Mouse (Mus musculus) layer of hippocampus, postnatal 10 days (tissue): Measurements from ENCODE around the gene Hnrnph2. TPM values are rescaled to one million over a fixed set of nuclear protein-coding genes. Genes with fewer than 3 reads are reported as not detected.

Experiments used
- DNase-seq, 2 experiments: peaks; one replicate each; pipeline ENCODE4 v3.0.0; 2021; ENCODE audit warnings: low spot score in 2 of 2
- long read RNA-seq: library from polyadenylated mRNA; stranded (forward); transcript quantifications from one replicate; pipeline ENCODE4 v2.0.0, GENCODE M21; 2023
- total RNA-seq, 2 experiments: library from RNA; stranded (reverse); gene quantifications; 2 replicates each; pipeline ENCODE4 v1.2.3; 2021

The Hnrnph2 gene
- 100 to 1,000 TPM; 128 to 133 TPM for total RNA-seq
- long read RNA-seq, transcript Hnrnph2-203 (3 exons, 2,426 nt) = minor isoform, 45 of 167 reads
- long read RNA-seq, transcript Hnrnph2-202 (4 exons, 2,364 nt) = major isoform, 110 of 167 reads
- long read RNA-seq, partial matches to known transcripts = 10 of 167 reads
- long read RNA-seq, other reads (novel, unspliced or antisense) = 2 of 167 reads

DNA sequence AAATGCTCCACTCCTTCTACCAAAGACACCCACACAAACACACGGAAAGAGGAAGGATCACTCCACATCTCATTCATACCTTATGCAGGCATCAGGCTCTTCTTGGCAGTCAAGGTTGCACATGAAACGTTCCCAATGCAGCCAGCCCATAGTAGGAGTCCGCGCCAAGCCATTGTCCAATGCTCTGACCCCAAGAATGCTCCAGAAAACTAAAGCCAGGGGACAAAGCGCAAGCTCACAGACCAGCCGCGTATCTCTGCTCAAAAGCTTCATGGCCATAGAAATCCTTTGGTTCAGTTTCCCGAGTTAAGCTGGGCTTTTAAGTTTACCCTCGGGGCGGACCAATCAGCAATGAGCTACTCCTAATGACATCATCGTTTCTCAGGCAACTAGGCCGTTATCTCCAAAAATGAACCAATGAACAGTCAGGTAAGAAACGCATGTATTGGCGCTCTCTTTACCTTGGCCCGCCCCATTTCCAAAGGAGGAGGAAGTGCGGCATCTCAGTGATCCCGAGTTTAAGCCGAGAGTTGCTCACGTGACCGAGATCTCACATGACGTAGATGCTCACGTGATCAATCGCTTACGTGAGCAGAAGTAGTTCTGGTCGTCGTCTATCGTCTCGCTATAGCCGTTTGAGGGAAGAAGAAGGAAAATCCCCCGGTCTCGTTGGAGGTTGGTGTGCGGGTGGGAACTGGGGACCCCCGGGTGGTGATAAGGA is at the start of gene Hnrnph2, which contains the start of gene Gla:
Gene Hnrnph2, plus strand, starts transcription at position 521 of the 721 bp plus-strand sequence.
Gene Gla, minus strand, starts transcription at position 467 of the 721 bp plus-strand sequence.
- DNase-seq = peak; percentile 81 to 83

DNA sequence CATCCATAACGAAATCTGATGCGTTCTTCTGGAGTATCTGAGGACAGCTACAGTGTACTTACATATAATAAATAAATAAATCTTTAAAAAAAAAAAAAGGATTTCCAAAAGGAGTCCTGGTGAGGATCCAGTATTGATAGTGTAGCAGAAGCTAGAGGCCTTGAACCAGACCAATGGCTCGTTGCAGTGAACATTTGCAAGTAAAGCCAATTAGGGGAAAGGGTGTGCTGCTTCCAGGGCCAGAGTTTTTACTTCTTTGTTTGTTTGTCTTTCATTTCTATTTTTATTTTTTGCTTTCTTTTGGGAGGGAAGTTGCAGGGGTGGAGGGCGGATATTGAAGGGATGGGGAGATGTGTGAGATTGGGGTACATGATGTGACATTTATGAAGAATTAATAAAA is 47.7 kb upstream of the Hnrnph2 start:
- no peak for DNase-seq

DNA sequence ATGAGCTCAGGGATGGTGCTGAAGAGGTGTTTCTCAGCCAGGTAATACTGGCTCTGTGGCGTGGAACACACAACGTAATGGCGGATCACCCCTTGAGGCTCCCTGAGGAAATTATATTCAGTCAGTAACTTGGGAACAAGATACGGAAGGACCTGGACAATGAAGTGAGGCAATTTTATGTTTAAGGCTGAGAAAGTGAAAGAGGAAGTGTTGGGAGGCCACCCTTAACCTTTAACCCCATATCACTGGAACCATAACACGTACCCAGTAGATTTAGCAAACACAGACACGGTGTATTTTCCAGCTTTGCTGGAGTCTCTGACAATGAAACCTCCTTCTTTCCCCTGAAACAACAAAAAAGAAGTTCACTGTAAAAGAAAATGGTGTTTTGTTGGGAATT is 46.6 kb upstream of the Hnrnph2 start:
- no peak for DNase-seq

DNA sequence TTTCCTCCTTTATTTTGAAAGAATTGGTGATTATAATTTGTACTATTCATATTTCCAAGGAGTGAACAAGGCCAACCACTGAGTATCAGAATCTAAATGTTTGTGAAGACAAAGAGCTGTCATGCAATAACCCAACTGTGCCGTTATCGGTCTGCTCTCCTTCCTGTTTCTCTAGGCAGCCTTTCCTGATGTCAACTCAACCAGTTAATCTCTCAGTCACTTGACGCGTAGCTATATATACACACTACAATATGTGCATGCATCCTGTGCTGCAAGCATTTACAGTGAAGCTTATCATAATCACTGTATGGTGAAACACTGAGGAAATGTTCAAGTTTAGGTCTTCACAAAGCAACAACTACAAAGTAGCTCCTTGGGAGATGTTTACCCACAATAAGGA is 36.7 kb upstream of the Hnrnph2 start:
- DNase-seq = no peak

DNA sequence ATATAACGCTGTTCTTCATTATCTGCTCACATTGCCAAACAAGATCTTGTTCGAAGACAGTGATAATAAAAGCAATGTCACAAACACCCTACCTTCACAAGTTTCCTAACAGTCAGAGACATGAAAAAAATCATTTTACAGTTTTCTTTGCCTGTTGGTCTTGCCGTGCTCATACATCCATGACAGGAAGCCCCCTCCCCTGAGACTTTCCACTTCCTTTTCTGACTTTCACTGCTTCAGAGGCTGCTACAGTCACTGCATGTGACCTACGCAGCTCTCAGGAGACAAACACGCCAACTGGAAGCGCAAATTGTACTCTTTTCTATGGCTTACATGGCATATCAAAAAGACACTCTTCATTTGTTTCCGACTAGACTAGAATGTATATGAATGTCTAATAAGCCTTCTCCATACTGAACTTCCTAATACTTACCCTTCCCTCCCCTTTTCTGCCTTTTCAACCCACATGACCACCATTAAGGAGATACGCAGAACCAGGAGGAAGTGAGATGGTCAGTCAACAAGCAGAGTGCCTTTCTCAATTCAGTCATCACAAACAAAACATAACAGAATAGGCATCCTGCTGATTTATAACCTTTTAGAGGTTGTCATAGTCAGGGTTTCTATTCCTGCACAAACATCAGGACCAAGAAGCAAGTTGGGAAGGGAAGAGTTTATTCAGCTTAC is 34.3 kb upstream of the Hnrnph2 start:
- DNase-seq = no peak

DNA sequence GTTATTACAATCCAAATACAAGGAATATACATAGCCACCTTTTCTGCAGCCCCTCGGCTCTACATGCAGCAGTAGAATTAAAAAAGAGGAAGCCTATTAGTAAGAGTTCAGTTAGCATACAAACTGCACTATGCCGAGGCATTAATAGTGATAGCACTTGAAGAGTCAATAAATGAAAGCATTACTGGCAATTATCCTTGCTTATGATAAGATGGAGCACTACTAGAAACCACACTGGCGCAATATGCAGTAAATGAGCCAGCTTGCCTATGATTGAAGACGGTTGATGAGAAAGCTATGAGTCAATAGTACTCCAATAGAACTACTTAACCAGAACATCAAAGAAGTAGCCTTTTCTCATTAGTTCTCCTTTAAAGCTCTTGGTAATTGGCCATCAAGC is 23.1 kb upstream of the Hnrnph2 start:
- DNase-seq = no peak

DNA sequence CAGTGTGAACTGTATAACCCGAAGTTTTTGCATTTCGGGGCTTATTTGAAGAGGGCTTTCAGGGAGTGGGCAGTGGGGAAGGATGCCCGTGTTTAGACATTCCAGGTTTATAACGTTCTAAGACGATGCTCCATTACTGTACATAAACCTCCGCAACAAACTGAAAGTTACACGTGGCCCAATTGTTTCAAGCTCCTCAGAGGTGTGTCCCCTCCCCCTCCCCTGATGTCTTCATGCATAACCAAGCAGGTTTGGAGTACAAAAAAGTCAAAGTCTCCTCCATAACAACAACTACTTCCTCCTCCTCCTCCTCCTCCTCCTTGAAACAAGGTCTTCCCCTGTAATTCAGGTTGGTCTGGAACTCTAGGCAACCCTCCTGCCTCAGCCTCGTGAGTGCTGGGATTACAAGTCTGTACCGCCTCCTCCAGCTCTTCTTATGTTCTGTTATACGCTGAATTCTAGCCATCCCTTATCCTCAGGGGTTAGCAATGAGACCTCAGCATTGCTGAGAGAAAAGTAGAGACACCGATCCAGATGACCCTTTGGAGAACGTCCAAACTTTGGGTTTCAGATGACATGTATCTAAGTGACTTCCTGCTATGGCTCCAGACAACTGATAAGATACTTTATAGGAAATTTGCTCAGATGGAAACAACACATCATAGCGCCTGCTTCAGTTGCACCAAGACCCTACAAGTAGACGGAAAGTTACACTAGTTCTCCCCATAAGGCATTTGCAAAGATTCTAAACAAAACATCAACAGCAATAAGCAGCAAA is 20.3 kb upstream of the Hnrnph2 start:
- no peak for DNase-seq

DNA sequence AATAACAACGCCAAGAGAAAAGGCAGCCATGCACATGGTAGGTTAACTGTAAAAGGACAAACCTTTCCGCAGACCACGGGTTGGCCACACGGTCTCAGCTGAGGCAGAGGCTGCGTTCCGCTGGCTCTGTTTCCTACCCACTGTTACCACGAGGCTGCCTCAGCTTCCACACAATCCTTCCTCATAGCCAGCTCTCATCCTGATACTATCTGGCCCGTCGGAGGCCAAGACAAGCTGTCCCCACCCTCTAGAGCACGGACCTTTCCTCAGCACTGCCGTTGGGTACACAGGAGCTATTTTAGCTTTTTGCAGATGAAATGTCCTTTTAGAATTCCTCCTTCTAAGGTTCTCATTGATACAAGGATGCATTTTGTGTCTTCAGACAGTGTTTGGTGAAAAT is 18.7 kb upstream of the Hnrnph2 start:
- no peak for DNase-seq

DNA sequence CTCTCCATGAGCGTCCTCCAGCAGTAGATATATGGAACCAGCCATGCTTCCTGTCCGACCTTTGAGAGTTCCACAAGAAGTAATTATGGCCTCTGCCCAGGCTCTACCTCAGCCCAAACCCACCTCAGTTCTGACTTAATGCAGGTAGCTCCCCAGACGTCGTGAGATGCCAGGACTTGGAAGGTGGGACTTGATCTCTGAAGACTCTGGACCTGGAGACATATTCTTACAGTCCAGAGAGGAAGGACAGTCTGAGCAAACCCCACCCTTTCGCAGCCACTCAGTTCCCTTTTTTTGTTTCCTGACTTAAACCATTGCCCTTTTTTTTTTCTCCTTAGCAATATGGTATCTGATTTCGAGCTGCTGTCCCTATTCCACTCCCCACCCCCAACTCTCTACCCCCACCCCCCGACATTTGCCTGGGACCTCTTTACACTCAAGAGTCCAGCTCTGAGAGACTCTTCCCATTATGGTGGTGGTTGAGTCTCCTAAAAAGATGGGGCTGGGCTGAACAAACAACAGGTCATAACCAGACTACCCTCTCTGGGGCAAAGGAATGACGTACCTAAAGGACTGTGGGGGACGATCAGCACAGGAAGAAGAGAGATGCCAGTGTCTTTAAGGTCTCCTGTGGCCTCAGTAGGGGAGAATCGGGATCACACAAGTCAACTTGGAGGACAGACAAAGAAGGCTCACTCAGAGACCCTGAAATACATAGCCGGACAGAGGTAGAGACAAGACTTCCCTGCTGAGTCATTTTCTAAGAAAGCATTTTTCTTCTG is 17.9 kb upstream of the Hnrnph2 start, which contains the start of gene Btk:
Gene Btk, minus strand, starts transcription at position 683 of the 782 bp plus-strand sequence.
- no peak for DNase-seq

DNA sequence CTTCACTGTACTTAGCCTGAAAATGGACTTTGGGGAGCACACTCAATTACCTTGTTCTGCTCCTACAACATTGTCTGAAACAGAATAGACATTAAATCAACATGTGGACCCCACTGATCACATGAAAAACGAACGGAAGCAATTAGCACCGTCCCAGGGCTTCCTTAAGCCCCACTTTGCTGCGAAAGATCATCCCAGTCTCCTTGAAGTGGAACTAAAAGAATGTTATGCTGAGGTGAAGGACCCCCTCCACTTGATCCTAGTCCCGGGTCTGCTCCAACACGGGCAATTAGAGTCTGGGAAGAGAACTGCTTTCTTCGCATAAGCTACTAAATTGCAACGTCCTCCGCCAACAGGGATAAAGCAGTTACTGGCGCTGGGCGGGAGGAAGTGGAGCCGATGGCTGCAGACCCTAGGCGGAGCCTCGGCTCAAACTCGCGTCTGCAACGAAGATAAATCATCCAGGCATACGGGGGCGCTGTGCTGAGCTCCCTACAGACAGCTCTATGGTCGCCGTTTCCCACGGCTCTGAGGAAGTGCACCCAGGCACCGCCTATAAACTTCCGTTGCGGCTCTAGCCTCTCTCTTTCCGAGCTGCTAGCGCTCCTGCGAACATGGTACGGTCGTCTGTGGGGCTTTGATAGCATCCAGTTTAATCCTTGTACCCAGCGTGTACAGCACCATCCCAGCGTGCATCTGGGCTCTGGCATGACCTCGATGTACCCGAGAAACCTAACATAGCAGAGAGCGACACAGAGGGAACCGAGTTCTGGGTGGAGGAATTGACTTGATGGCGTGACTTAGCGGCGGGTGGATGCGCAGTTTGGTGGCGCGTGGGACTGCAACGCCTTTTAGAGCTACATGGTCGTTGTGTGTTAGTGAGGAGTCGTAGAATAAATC is 15.6 kb upstream of the Hnrnph2 start, which contains the start of gene Rpl36a:
Gene Rpl36a, plus strand, starts transcription at position 552 of the 900 bp plus-strand sequence.
- peak; percentile 86 to 91 for DNase-seq

DNA sequence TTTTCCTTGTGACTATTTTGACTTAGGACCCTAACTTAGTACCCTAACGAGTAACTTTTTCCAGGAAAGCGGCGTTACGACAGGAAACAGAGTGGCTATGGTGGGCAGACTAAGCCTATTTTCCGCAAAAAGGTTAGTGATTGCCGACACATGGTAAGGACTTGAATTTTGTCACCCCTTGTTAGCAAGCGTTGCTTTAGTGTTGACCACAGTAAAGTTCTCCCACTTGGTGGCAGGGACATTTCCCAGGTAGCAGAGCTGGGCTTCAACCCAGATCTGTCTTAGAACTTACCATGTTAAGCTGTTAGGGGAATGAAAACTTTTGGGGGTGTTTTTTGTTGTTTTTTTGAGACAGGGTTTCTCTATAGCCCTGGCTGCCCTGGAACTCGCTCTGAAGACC is 14.5 kb upstream of the Hnrnph2 start:
- DNase-seq = no peak

DNA sequence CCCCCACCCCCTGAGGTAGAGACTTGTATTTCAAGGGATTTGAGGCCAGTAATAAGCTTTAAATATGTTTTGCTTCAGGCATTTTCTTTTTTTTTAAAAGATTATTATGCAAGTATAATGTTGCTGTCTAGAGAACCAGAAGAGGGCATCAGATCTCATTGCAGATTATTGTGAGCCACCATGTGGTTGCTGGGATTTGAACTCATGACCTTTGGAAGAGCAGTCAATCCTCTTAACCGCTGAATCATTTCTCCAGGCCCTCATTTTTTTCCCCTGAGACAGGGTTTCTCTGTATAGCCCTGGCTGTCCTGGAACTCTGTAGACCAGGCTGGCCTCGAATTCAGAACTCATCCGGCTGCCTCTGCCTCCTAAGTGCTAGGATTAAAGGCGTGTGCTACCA is 12.7 kb upstream of the Hnrnph2 start:
- no peak for DNase-seq

DNA sequence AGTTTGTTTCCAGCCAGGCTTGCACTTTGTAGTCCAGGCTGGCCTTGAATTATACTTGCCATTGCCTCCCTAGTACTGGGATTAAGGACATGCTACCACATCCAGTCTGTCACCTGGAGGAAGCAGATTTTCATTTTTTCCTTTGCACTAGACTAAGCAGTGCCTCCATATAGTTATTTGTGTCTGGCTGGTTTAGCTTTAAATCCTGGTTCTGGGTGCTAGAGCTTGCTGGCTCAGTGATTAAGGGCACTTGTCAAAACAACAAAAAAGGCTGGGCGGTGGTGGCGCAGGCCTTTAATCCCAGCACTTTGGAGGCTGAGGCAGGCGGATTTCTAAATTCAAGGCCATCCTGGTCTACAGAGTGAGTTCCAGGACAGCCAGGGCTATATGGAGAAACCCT is 12.0 kb upstream of the Hnrnph2 start:
- DNase-seq = no peak

DNA sequence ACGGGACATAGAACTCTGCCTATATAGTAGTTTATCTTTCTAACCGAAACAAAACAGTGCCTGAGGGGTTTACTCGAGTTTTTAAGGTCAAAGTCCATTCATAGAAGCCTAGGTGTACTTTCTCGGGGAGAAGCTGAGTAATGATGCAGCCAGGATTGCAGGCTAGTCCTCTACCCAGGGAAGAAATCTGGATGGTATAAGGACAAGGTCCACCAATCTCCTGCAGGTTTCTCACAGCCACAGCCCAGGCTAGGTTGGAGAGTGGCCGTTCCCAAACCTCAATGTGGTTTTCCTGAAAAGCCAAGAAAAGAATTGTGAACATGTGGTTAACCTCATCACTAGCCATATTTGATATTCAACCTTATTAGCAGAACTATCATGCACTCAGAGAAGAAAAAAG is 11.1 kb upstream of the Hnrnph2 start:
- no peak for DNase-seq

DNA sequence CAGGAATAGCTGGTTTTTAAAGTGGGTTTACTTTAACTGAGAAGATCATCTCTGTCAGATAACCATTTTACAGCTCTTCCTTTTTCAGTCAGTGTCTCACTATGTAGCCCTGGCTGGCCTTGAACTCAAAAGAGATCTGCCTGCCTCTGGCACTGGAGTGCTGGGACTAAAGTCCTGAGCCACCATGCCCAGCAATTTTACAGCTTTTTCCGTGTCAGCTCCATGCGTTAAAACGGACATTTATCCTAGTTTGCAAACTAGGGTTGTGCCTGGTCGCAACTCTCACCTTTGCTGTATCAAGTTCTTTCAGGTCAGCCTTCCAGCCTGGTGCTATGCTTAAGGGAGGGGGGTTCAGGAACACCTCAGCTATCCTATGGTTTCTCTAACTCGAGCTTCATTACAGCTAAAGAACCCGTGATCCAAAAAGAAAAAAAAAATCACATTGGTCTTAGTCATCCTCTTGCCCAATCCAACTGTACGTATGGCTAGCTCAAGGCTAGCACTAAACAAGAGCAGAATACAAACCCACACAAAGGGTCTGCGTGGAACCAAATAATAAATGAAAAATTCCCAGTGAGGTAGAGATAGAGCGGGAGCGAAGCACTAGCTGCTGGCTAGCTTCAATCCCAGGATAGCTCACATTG is 935 bp upstream of the Hnrnph2 start:
- no peak for DNase-seq

DNA sequence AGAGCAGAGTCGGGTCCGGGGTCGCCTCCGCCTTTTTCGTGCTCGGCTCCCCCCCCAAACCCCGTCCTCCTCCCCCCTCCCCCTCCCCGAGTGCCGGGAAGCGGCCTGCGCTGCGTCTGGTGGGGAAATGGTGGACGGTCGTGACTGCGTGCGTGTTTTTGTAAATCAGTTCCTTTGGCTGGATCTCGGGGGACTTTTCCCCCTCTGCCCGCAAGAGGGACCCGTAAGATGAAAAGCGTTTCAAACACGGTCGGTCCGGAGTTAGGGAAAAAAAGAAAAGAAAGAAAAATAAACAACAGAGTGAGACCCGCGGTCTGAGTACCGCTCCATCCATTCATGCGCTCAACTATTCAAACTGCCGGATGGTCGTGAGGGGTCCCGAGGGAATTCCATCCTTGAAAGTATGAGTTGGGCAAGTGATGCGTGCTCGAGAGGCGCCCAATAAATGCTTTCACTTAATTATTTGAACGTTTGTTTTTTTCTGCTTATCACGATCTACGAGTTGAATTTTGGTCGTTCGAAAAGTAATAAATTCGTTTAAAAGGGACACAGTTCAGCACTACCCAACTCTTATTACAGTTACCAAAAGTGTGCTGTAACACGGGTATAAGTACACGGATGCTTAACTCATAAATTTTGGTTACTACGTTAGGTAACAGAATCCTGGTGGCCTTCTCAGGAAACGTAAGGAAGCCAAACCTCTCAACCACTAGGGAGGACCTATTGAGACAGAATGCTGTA is 571 bp downstream of the Hnrnph2 start:
- no peak for DNase-seq

DNA sequence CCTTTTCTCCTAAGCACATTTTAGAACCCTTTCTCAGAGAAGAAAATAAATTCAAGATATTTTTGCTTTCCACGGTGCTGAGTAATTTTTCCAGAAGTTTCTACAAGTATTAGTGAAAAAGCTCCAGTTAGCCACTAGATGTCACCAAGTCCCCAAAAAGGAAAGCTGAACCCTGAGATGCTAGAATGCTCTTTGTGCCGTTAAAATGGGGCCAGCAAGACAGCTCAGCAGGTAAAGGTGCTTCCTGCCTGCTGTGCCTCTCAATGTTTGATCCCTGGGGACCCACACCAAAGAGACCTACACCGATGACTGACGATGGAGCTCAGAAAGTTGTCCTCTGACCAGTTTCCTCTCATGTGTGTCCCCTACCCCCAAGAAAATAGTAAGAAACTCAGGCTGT is 8.5 kb downstream of the Hnrnph2 start:
- no peak for DNase-seq

DNA sequence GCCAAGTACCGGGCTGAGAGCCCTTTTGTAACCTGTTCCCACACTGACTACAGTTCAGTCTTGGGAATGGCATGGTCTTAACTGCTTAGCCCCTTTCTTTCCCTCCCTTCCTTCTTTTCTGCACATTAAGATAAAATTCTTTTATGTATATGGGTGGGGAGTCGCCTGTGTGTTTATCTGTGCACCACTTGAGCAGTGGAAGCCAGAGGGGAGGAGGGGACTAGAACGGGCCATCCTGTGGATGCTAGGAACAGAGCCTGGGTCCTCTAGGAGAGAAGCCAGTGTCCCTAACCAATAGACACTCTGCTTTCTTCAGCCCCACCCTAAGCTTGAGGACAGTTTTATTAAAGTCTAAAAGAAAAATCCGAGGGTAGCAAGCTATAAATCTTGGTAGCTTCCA is 10.0 kb downstream of the Hnrnph2 start:
- no peak for DNase-seq
